Mouse (Mus musculus): ENCODE measurements around the gene Gucd1. TPM values are rescaled to one million over a fixed set of nuclear protein-coding genes. Genes with fewer than 3 reads are reported as not detected.

Gene Gucd1
- 18.4 TPM for polyA plus RNA-seq (2017; shearing (Covaris generic))

DNA sequence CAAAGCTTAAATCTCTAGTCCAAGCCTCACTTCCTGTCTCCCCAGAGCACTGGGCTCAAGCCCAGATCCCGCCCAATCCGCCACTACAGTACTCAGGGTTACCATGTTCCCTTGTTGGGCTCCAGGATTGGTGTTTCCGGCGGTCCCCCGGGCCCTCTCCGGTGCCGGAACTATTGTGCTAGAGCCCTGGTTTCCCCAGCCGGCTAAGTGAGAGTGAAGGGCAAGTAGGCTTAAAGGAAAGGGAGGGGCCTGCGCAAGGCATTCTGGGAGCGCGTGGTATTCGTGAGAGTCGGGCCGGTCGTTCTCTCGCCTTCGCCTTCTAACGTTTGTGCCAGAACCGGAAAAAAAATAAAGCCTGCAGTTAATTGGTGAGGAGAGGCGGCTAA, at the start of gene Gucd1:
TSS of gene Gucd1 (minus strand) at position 215 of the 386 bp plus-strand sequence.

DNA sequence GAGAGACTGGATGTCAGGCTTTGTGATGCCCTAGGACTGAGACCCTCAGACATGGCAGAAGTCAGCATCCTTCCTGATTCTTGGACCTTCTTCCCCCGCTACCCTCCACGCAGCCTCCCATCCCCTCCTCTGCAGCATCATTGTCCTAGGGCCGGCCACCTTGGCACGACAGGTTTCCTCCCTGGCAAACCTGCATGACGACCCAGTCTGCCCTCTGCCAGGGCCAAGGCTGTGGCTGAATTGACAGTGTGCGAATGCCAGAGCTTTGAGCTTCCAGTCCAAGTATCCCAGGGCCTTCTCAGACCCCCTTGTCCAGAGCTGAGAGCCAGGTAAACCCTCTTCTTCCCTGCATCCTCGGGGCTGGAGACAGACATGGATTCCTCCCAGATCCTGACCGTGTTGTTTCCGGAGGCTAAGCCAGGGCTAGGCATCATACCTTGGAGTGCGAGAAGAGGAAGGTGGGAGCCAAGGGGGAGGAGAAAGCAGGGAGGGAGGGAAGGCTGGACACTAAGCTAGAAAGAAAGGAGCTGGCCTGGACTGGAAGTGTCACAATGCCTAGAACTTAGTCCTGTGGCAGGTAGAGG, 43.4 kb upstream of the Gucd1 start, which contains the start of gene Ggt1:
TSS of gene Ggt1 (plus strand) at position 534 of the 584 bp plus-strand sequence.

DNA sequence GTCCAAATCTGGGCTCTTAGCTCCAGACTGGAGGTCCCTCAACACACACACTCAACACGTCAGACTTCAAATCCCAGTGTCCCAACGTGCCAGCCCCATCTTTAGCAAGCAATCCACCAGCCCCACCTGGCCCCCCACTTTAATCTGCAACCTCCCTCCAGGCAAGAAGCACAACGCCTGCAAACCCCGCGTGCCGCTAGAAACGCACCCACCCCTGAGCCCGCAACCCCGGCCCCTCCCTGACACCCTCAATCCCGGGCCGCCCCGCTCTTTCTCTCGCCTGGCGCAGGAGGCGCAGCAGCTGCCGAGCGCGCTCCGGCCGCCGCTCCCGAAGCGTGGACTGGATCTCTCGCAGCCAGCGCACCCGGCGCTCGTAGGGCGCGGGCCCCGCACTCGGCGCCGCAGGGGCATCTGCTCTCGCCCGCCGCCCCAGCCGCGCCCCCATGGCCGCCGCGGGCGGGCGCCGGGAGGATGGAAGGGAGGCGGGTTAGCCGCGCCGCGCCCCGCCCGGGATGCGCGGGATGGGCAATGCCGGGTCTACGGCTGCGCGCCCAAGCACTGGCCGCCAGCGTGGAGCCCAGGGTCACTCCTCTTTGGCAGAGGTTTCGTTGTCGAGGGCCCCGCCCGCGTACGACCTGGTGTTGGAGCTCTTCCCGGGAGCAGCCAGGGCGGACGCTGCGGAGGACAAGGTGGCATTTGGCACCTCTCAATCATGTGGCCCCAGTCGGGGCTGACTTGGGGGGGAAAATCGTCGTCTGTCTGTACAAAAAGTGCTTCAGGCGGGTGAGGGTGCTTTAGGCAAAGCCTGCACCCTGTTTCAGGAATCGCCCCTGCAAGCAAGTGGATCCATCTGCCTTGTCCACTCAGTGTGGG, 42.1 kb upstream of the Gucd1 start, which contains the start of gene Lrrc75b:
TSS of gene Lrrc75b (minus strand) at position 655 of the 873 bp plus-strand sequence.

DNA sequence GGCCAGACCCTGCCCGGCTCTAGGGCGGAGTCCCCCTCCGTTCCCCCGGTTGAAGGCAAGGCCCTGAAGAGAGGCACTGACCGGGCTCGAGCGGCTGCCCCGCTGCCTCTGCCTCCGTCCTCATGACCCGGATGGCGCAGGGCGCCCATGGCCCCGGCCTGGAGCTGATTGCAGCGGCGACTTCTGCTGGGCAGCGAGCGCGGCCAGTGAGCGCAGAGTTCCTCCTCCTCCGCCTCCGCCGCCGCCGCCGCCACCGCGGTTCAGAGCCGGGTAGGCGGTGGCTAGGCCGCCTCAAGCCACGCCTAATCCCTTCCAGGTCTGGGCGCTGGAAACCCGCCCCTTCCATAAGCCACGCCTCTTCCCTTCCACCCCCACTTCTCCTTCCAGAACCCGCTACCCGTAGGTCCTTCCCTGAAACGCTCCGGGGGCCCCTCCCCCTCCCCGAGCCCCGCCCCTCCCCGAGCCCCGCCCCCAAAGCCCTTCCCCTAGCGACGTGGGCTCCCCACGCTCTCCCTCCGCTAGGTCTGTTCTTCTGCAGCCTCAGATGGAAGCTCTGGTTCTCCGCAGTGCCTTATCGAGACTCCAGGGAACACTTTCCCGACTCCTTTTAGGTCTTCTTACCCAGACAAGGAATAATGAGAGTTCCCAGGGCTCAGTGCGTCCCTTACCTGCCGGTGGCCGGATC, 557 bp downstream of the Gucd1 start, which contains the start of gene Snrpd3:
TSS of gene Snrpd3 (plus strand) at position 479 of the 685 bp plus-strand sequence.

DNA sequence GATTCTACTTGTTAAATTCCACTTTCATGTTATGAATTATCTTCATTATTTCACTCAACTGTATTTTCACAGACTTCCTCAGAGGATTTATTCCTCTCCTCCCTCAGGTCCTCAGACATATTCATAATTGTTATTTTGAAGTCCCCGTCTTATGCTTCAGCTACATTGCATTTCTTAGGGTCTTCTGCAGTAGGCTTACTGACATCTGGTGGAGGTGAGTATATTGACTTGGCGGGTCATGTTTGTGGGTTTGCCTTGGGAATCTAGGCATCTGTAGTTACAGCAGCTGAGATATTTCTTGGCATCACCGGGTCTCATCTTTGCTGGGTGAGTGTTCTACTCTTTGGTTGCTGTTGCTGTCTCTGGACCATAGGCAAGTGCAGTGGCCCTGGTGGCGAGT, 116.8 kb downstream of the Gucd1 start, which contains the start of gene Upb1:
TSS of gene Upb1 (plus strand) at position 158 of the 400 bp plus-strand sequence.

DNA sequence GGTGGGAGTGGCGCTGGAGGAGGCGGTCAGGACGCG, 201.1 kb downstream of the Gucd1 start, which contains the start of gene Adora2a:
TSS of gene Adora2a (plus strand) at position 6 of the 36 bp plus-strand sequence.

Other genes with a start within 250 kb of the Gucd1 start
- gene Adora2a, start 201.1 kb downstream of the Gucd1 start, polyA plus RNA-seq (2017; shearing (Covaris generic)) = 131 TPM
- 0.84 TPM for gene Upb1, start 116.9 kb downstream of the Gucd1 start, polyA plus RNA-seq (2017; shearing (Covaris generic))
- 134 TPM for gene Snrpd3, start 421 bp downstream of the Gucd1 start, polyA plus RNA-seq (2017; shearing (Covaris generic))
- gene Lrrc75b, start 42.4 kb upstream of the Gucd1 start, polyA plus RNA-seq (2017; shearing (Covaris generic)) = 3.1 TPM
- gene Ggt1, start 43.6 kb upstream of the Gucd1 start, polyA plus RNA-seq (2017; shearing (Covaris generic)) = 15.6 TPM
- 3.8 TPM for gene Ggt5, start 71.4 kb upstream of the Gucd1 start, polyA plus RNA-seq (2017; shearing (Covaris generic))
- 6.2 TPM for gene Susd2, start 126.0 kb upstream of the Gucd1 start, polyA plus RNA-seq (2017; shearing (Covaris generic))
- 45.6 TPM for gene Cabin1, start 246.4 kb upstream of the Gucd1 start, polyA plus RNA-seq (2017; shearing (Covaris generic))